Mouse (Mus musculus): ENCODE measurements around the gene Trim59.
A peak's percentile ranks its signal among the peaks of the same experiment; 100 is the strongest.

Trim59 gene

DNA sequence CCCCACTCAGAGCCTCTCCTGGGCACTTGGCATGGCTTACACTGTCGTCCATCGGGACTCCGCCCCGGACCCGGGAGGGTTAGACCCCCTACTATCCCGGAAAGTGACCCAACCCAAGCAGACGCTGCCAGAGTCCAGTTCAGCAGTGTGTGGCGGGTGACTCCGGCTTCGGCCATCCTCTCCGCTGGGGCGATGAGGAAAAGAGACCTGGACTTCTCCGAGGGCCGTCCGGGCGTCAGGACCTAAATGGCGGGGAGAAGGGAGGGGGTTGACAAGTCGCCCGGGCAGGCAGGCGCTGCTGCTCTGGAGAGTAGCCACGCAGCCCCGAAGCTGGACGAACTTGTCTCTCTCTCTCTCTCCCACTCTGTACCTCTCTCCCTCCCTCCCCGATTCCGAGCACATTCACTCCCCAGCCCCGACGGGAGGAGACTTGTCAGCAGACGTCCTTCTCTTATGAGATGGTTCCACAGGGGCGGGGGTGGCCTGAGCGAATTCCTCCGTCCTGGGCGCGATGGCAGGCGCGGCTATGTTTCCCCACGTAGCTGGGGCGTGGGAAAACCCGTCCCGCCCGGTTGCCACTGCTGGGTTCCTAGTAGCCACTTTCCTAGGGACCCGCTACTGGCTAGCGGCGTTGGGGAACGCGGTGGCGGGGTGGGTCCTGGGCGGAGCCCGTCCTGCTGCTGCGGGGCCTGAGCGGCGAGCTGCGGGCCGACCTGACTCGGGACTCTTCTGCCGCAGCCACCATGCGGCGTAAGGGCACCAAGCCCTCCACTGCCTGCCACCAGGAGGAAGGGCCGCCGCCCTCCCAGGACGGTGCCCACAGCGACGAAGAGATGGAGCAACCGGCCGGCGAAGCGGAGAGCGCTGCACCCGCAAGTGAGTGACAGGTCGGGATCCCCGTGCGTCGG is 39.0 kb downstream of the Trim59 start:
- peak; percentile 81 for DNase-seq (ENCODE audit: low read depth, low spot score)

DNA sequence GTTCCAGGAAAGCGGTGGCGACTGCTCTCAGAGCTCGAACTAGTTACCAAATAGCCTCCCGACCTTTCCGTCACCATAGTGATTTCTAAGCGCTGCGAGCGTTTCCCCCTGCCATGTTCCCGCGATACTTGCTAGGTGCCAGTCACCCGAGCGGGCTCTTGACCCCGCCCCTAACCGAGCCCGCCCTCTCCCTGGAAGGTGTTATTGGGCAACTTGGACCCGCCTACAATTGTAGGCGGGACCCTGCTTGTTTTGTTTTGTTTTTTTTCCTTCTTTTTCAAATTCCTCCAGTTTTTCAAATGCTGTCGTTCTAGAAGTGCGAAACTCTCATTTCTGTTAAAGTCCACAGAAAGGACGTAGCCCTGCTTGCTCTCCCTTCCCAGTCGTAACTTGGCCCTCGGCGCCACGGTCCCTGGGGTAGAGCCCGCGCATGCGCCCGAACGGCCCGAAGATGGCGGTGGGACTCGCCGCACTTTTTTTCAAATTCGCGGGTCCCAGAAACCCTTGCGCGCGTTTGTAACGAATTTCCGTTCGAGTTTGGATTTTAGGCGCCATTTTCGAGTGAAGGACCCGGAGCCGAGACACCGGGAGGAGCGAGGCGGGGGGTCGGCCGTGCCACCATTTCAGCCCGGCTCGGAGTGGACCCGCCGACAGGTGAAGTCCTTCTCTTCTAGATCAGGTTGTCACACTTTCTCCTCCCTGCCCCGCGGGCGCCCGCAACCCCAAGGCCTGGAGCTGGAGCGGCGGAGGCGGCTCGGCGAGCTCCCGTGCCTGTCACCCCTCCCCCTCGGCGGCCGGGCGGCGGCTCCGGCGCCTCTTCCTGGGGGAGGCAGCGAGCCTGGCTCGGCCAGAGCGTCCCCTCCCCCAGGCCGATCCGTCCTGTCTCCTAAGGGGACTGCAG is 39.9 kb downstream of the Trim59 start, which contains the start of the genes Ift80 and Smc4:
Ift80 (minus strand) TSS at position 134 of the 901 bp plus-strand sequence.
Smc4 (plus strand) TSS at position 302 of the 901 bp plus-strand sequence.
- DNase-seq (ENCODE audit: low read depth, low spot score), result peak; percentile 99

DNA sequence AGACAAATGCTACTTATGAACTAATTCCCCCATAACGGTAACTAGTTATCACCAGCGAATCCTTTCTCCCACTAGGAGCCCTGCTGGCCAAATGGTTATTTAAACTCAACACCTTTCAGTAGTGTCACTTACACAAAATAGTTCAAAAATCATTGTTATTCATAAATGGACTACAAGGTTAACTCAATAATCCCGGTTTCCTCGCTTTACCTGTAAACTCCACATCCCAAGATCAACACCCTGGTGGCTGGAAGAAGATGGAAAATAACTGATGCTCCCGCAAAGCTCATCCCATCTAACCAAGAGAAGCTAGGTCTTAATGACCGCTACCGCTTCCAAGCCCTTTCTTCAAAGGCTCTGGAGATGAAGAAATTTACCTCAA is 40.5 kb downstream of the Trim59 start:
- DNase-seq (ENCODE audit: low read depth, low spot score), result no peak

DNA sequence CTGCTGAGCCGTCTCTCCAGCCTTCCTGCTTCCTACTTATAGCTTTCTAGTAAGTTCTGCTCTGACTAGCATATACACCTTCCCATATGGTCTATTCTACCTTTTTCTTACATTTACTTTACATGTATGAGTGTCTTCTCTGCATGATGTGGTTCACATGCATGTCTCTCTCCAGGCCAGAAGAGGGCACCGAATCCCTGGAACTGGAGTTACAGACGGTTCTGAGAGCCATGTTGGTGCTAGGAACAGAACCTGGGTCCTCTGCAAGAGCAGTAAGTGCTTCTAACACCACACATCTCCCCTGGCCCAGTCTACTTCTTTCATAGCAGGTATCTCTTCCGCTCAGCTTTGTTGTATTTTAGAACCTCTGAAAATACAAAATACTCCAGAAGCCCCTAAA is 41.8 kb downstream of the Trim59 start:
- DNase-seq (ENCODE audit: low read depth, low spot score), result peak; percentile 43

DNA sequence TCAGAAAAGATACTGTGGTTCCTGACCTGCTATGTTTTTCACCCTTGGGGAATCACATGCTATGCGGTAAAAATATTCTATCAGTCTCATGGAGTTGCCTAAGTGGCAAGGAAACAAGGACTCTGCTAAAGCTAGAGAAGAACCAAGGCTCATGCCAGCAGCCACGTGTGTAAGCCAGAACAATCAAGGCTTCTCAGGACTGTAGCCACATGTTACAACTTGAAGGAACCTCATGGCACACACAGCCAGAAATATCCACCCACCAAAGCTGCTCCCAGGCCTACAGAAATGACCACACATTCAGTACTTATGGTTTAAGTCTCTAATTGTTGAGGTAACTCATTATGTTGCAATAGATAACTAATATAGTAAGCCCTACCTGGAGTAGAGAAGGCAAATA is 58.0 kb downstream of the Trim59 start:
- DNase-seq (ENCODE audit: low read depth, low spot score), result no peak
